Mouse (Mus musculus) embryo, embryonic 11 days (tissue): ENCODE results near the gene Igfbp7.

Source experiments
- DNase-seq: peaks from one replicate; pipeline ENCODE4 v3.0.0-alpha.2; 2015

Igfbp7 gene

GRCm38 (mm10) chr5:77330154-77330553 is 77.7 kb downstream of the Igfbp7 start:
- DNase-seq, result no peak

DNA sequence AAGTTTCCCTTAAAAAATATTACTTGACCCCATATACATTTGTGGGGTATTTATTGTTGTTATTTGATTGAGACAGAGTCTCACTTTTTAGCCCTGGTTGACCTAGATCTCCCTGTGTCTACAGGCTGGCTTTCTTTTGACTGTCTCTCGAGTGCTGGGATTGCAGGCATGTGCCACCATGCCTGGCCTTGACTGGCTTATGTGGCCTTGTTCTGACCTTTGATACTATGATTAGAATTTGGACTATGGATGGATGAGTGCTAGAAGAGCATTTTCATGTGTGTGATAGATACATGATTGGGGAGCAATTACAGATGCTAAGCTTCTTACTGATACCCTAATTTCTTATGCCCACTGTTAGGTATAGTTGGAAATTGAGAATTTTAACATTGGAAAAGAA is 82.9 kb downstream of the Igfbp7 start:
- no peak for DNase-seq

DNA sequence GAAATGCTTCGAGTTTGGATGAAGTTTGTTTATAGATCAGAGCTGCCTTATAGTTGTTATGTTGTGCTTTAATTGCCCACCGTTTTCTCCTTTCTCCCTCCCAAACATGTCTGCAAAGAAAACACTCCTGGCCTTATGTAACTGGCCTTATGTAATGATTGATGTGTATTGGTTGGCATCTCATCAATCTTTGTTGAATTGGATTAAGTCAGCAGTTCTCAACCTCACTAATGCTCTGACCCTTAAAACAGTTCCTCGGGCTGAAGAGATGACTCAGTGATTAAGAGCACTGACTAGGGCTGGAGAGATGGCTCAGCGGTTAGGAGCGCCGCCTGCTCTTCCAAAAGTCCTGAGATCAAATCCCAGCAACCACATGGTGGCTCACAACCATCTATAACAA is 92.9 kb downstream of the Igfbp7 start:
- no peak for DNase-seq

DNA sequence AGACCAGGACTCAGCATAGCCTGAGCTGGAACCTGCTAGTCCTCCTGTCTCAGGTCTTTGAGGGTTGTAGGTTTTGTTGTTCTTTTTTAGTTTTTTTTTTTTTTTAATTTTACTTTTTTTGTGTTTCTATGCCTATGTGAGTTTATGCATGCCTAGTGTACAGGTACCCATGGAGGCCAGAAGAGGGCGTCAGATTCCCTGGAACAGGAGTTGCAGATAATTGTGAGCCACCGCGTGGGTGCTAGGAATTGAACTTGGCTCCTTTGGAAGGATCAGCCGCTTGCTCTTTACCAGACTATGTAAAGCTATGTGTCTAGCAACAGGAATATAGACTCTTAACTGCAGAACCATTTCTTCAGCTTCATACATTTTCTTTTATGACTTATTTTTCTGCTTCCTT is 93.6 kb downstream of the Igfbp7 start:
- no peak for DNase-seq

DNA sequence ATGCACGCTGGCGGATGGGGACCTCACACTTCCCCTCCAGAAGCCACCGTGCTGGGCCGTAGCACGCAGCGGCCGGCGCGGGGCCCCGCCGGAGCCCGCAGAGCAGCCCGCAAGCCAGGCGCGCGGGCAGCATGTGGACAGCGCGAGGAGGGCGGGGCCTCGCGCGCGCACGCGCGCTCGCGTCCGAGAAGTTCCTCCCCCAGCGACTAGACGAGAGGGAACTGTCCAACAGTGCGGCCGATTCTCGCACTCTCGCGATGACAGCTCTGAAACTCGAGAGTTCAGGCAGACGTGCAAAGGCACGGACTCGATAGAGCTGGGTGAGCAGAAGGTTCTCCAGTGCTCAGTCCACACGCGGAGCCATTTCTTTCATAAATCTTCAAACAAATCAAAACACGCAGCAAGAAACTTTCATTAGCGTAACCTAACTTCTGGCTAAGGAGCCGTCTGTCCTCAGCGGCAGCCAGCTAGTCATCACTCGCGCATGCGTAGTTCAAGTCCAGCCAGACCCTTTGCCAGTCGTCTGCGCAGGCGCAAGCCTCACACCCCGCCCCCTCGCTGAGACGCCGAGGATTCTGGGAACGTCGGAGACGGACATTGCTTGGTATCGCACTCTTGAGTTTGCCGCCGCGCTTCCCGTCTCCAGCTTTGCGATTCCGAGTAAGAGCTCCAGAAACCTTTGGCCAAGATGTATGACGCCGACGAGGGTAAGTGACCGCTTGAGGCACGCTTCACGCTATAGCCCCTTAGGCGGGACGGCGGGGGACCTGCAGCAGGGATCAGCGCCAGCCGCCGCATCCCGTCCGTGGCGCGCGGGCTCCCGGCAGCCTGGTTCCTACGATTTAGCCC is 97.7 kb downstream of the Igfbp7 start, which contains the start of the genes Noa1 and Polr2b:
Gene Noa1, minus strand, starts transcription at position 161 of the 849 bp plus-strand sequence.
Gene Polr2b, plus strand, starts transcription at position 224 of the 849 bp plus-strand sequence.
- DNase-seq, result peak; percentile 98

DNA sequence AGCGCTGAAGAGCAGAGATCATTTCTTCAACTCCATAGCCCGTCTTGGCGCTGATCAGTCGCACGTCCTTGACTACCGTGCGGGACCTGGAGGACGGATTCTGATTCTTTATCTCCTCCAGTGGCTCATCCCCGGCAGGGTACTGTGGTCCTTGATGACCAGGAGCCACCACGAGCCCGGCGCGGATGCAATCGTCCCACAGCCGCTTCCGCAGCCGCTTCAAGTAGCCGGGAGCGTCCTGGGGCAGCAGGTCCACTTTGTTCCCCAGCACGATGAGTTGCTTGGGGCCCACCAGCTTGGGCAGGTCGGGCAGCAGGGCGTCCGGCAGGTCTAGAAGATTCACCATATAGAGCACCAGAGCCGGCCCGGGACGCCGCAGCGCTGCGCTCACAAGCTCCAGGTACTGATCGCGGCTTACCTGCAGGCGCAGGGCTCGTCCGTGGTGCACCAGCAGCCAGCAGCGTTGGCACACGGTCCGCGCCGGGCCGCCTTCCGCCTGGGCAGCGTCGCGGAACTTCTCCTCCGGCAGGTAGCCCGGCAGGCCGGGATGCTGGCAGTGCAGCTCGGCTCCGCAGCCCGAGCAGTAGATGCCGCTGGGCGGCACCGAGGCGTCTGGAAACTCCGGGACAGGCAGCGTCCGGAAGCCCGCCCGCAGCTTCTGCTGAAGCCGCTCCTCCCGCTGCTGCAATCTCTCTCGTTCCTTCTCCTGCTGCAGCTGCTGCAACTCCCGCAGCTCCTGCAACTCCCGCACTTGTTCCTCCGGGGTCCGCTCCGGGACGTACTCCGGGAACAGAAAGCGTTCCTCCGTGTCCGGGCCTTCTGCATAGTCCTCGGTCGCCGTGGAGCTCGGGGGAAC is 98.6 kb downstream of the Igfbp7 start:
- DNase-seq, result peak; percentile 60

GRCm38 (mm10) chr5:77307821-77308553 is 99.9 kb downstream of the Igfbp7 start:
- no peak for DNase-seq

DNA sequence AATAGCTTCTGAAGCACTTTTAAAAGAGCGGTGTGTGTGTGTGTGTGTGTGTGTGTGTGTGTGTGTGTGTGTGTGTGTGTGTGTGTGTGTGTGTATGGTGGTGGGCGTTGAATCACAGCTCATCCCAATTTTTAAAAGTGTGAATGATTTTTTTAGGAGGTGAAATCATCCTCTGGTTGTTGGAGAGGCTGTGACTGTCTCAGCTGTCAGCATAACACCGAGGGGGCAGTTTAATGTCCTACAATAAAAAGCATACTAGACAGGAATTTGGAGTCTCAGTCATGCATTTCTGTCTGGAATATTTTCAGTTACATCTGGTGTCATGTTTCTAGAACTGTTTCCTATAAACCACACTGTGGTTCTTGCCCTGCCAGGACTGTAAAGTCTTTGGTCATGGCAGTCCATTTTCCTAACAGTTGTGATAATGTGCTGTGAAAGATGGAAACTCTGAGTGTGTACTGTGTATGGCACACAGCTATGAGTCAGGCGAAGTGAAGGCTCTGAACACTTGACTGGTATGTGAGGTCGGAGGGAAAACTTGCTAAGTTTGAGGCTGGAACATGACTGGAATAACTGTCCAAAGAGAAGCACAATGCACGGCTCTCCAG is 106.4 kb downstream of the Igfbp7 start:
- no peak for DNase-seq

DNA sequence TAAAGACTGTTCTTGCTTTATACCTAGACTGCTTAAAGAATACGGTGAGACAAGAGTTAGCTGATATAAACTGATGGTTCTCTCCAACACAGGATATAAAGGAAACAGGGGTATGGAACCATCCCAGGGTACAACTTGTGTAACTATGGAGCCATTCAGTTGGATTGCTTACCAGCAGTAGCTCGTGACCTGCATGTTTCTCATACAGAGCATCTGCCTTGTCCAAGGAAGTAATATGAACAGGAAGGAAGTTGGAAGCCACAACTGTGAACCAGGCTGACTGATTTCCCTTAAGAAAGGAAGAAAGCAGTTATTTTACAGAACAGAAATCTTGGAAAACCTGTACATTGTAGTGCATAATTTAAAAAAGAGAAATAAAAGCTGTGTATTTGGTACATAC is 108.4 kb downstream of the Igfbp7 start:
- no peak for DNase-seq
